Mouse (Mus musculus): ENCODE data around the gene Rif1.

The Rif1 gene

DNA sequence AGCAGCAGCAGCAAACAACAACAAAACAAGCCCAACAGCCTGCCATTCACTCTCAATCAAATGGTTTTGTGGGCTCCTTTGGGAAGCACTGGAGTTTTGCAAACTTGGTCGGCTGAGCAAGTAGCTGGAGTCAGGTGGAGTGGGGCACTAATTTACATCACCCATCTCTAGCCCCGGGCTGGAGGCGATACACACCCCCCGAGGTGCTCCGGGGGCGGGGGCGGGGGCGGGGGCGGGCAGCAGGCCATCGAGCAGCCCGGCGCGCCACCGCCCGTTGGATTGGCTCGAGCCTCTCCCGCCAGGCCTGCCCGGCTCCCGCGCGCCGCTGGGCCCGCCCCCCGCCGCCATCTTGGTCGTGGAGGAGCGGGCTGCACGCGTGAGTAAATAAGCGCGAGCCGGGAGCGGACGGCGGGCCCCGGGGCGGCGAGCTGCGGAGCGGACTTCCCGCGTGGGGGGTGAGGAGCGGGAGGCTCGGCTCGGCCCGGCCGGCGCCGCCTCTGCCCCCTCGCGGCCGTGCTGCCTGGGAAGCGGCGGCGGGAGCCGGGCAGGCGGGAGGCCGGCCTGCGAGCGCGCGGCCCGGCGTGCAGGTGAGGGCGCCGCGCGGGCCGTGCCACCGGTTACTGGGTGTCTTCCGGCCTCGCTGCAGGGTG, at the start of gene Rif1:
TSS of gene Rif1 (plus strand) at position 342 of the 650 bp plus-strand sequence.
- DNase-seq = peak; percentile 83

DNA sequence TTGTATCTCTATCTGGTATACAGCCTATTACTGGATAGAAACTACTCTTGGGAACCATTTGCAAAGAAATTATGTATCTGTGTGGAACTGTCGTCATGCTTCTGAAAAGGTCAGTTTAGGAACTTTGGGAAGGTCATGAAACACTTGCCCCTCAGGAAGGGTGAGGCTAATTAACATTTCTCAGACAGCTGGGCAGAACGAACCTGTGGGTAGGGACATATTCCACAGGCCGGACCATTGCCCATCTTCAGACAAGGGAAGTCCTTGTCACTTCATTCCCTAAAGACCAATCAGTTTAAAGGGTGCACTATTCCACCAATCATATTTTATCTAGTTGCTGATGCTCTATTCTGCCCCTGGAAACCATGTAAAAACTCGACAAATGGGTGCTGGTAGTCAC, 45.6 kb upstream of the Rif1 start:
- DNase-seq = no peak

DNA sequence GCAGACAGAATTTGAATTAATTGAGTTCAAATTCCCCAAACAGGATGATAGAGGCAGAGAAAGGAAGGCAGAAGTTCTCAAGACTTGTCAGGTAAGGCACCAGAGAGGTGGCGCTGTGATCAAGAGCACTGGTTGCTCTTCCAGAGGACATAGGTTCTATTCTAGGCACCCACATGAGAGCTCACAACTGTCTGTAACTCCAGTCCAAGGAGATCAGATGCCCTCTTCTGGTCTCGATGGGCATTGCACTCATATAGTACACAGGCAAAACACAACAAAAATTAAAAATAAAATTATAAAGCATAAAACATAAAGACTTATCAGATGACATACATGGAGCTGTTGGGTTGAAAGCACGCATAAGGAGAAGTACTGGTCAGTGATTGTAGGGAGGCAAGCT, 43.2 kb upstream of the Rif1 start:
- peak; percentile 5 for DNase-seq

DNA sequence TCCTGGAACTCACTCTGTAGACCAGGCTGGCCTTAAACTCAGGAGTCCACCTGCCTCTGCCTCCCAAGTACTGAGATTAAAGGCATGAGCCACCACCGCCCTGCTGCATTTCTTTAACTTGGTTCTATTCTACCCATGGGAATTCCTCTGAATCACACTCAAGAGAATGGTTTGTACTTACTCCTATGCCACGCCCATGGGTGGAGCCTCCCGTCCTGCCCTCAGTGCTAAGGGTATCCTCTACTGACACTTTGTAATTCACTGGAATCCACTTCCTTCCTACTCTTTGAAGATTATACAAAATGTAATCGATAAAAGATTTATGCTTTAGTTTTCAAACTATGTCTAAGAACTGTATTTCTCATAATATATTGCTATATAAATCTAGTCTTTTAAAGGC, 41.1 kb upstream of the Rif1 start:
- no peak for DNase-seq

DNA sequence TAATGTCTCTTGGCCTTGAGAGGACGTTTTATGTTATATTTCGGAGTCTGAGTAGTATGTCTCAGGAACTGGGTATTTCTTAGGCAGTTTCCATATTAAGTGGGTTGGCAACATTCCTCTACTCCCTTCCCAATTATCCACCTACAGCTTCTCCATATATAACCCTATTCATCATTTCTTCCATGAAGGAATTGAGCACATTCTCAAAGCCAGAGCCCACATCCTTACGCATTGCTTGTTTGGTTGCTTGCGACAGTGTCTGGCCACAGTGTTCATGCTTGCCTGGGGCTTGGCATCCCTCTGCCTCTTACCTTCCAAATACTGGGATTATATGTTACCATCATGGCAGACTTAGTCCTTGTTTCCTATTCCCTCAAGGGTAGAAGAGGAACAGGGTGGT, 38.0 kb upstream of the Rif1 start:
- no peak for DNase-seq

DNA sequence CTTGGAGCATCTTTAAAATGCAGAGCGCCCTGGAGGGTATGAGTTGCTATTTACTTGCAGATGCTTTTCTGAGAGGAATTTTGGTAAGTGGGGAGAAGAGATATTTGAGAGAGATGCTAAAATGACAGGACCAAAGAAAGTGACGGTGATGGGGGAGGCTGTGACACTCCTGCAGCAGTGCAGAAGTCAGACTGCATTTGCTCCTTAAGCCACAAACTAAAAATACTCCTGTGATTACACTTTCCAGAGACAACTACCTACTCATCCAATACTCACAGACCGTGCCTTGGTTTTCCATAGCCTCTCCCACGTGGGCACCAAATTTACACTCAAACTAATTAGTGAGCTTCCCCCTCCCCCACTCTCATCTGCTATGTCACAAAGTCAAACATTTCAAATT, 37.5 kb upstream of the Rif1 start:
- no peak for DNase-seq

DNA sequence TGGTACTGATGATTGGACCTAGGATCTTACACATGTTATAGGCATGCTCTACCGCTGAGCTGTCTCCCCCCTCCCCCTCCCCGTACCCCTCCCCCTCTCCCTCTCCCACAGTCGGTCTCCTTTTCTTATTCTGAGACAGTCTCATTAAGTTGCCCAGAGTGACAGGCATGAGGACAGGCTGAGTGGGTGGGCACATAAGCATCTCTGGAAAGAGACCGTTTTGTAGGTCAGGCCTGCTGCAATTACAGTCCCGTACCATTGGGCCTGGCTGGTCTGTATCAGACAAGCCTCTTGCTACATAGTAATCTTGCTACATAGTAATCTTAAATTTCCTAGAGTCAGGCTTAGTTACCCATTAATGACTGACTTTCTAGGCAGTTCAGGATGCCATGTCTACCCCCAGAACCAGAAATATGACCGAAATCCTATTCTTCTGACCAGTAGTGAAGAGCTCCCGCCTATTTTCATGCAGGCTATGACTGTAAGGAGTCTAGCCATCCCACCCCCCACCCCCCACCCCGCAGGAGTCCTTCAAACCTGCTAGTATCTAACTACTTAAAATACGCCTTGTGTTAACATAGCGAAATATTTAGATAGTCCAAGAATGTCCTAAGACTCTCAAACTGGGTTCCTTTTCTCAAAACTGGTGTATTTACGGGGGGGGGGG, 35.6 kb upstream of the Rif1 start:
- no peak for DNase-seq

DNA sequence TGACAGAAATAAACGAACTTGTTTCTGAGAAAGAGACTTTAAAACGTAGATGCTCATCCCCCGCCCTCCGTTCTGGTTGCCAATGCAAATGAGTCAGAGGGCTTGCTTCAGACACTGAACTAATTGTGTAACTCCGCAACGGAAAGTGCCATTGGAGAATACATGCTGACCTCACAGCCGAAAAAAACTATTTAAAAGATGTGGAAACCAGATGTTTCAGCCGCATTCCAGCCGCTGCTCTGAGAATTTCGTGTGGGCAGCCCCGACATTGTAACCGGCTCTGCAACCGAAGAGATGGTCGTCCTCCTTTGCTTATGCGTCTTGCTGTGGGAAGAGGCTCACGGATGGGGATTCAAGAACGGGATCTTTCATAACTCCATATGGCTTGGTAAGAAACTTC, 34.8 kb upstream of the Rif1 start, which contains the start of gene Tnfaip6:
TSS of gene Tnfaip6 (plus strand) at position 128 of the 400 bp plus-strand sequence.
- no peak for DNase-seq

DNA sequence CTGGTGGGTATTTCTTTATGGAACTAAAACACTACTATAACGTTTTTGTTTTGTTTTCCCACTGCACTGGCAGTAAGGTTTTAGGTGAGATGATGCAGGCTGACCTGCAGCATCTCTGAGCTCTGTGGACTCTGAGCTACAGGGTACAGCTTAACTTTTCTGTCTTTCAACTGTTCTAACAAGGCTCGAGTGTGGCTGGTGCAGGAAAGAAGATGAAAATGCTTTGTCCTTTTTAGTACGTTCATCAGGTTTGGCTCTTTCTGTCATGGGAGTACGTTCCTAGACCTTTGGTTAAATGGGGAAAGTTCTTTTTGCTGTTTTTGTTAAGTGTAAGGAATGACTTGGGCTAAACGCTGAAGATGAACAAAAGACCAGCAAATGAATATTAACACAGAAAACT, 34.1 kb upstream of the Rif1 start:
- DNase-seq = no peak

DNA sequence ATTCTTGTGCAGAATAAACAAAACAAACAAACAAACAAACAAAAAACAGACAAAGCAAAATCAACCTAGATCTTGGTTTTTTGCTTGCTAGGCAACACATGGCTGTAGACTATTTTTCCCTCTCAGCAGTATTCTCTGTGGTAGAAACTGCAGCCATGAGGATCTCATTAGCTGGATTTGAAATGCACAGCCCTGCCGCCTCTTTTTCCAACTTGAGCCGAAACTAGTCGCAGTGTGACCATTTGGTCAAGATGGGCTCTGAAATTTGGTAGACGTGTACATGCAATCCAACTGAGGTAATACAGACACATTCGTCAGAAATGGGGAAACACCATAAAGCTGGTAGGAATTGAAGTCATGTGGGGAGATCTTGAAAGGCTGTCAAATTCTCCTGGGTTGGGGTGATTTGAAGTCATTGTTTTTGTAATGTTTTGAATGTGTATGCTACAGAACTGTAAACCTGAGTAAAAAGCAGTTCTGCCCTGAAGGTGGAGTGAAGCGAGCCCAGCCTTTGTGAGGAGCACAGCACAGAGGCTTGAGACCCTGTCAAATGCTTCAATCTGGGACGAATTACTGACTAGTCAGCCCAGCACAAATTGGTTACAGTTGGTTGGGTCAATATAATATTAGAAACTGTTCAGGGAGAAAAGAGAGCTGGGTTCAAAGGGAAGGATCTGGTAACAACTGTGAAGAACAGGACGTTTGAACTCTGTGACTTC, 33.4 kb upstream of the Rif1 start:
- DNase-seq = no peak

DNA sequence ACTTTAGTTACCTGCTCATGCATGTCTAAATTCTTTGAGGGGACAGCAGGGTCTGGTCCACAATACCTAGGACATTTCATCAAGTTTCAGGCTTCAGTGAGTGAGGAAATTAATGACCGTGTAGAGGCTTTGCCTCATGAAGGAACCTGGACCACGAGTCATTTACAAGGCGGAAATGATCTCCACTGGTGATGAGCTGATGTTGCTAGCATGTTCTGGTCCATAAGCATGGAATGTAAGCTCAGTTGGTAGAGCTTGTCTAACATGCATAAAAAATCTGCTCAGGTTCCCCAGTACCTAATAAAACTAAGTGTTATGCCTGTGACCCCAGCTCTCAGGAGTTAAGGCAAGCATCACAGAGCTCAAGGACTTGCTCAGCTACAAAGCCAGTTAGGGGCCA, 30.5 kb upstream of the Rif1 start:
- no peak for DNase-seq

DNA sequence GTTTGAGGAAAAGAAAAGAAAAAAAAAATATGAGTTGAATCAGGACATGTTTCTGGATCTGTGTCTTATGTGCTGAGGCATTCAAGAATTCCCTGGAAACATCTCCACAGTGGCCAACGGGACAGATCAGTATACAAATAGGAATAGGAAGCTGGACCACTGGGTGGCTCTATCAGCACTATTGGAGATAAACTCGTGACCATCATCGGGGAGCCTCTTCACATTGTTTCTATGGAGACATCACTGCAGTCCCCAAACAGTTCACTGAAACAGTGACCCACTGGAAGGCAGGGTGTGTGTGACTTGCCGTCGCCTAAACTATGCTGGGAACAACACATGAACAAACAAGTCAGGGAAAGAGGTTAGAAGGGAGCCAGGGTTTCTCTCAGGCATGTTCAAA, 29.9 kb upstream of the Rif1 start:
- no peak for DNase-seq

DNA sequence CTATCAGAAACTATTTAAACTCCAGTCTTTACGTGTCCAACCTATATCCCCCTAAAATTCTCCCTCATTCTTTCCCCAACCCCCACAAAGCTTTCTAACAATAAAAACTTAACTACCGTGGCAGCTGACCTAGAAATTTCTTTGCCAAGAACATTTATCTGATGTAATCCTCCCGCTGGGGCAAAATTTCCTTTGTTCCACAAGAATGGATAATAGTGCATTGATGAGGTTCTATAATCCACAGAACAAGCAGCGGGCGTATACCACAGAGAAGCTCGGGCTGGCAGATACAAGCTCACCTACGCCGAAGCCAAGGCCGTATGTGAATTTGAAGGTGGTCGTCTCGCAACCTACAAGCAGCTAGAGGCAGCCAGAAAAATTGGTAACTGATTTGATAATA, 29.1 kb upstream of the Rif1 start:
- DNase-seq = no peak

DNA sequence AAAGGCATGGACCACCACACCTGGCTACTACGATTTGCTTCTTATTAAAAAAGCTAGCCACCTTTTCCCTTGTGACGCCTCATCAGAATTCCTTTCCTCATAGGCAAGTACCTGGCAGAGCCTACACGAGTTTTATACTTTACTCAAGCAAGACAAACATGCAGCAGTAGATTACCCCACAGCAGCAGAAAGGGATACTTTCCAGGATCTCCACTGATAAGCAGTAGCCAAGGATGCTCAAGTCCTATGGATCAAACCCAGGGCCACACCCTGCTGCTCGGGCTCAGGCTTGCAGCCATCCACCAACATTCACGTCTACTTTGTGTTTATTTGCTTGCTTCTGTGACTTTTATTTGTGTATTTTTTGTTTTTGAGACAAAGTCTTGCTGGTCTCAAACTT, 26.6 kb upstream of the Rif1 start:
- no peak for DNase-seq

DNA sequence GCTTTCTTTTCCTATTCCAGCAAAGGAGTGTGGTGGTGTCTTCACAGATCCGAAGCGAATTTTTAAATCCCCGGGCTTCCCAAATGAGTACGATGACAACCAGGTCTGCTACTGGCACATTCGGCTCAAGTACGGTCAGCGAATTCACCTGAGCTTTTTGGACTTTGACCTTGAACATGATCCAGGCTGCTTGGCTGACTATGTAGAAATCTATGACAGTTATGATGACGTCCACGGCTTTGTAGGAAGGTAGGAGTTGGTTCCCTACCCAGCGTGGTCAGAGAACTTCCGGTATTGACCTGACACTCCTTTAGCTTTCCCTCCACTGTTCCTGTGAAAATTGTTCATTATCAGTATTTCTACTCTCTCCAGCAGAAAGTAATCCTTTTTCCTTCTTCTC, 21.8 kb upstream of the Rif1 start:
- no peak for DNase-seq

DNA sequence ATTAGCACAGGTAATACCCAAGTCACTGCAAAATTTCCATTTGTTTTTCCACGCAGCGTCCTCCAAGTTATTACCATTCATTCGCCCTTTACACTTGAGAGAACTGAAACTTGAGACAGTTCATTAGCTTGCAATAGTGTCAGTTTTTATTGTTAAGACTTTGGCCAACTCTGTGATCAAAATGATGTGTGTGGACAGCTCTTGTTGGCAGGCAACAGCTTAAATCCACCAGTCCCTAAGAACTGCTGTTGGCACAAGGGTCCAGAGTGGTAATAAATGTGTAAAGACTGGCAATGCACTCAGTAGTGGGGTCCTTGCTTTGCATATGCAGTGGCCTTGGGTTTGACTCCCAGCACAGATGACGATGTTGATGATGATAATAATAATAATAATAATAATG, 20.3 kb upstream of the Rif1 start:
- no peak for DNase-seq

DNA sequence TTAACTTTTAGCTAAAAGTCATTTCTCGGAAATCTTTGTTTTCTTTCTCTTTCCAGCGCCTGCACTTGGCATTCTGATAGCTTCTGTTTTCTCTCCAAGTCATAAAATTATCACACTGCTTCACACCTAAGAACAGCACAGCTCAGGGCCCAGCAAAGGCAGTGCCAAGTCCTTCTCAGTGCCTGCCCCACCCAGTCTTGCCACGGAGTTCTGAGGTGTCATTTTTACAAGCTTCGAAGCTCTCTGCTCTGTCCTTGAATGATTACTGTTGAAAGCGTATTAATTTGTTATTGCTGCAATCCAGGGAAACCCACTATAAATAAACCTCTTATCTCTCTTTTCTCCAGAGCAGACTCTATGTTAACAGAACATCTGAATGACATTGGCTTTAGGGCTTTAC, 19.1 kb upstream of the Rif1 start:
- no peak for DNase-seq

DNA sequence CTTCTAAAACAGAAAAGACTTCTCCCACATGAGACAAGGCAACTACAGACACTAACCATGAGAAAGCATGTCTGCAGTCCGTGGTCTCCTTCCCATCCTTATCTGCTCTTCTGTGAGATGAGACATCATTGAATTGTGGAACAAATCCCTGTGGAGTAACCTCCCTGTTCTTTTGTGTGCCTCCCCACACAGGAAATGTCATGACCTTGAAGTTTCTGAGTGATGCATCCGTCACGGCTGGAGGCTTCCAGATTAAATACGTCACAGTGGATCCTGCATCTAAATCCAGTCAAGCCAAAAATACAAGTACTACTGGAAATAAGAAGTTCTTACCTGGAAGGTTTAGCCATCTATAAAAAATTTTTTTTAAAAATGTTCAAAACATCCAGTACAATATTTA, 17.0 kb upstream of the Rif1 start:
- no peak for DNase-seq

DNA sequence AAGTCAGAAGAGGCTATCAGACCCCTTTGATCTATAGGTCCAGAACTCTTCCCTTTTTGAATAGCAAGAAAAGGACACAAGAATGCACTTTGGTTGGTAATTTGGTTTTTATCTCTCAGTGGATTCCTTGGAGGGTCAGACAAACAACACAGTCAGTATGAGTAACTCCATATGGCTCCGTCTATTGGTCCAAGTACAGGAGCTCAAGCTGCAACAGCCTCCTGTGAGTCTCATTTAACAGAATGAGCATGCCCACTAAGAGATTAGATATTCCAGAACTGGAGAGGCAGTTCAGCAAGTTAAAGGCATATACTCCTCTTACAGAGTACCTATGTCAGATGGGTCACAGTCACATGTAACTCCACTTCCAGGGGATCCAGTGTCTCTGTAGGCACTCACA, 15.5 kb upstream of the Rif1 start:
- DNase-seq = no peak

DNA sequence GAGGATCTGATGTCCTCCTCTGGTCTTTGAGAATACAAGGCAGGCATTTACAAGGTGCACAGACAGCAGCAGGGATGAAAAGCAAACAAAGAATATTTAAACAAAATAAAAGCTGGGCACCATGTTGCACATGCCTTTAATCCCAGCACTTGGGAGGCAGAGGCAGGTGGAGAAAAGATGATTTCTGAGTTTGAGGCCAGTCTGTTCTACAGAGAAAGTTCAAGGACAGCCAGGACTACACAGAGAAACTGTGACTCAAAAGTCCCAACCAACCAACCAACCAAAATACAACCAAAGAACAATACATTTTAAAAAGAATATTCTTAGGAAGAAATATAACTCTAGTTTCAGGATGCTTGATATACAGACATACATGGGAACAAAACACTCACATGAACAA, 15.0 kb upstream of the Rif1 start:
- no peak for DNase-seq

DNA sequence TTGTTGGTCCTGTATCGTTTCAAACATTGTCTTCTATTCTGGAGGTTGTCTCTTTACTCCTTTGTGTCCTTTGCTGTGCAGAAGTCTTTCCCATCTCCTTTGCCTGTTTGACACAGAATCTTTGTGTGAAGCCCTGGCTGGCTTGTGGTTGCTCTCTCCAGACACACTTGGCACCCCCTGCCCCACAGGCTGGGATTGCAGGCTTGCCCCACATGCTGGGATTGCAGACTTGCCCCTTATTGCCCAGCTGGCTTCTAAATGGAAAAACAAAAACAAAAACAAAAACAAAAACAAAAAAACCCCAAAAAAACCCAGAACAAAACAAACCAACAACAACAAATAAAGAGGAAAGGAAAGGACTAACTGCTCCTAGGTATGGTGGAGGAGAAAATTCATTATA, 4.0 kb upstream of the Rif1 start:
- DNase-seq = no peak

DNA sequence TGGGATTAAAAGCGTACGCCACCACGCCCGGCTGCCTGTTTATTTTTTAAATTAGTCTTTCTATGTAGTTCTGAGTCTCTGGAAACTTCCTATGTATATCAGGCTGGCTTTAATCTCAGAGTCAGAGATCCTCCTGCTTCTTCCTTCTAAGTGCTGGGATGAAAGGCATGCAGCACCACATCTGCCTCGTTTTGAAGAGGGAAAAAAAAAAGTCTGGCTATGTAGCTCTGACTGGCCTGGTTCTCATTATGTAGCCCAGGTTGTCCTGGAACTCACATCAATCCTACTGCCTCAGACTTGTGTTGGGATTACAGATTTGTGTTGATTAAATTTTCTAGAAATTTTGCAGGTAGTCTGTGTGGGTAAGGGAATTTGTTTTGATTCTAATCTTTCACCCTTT, 1.8 kb upstream of the Rif1 start:
- DNase-seq = no peak

DNA sequence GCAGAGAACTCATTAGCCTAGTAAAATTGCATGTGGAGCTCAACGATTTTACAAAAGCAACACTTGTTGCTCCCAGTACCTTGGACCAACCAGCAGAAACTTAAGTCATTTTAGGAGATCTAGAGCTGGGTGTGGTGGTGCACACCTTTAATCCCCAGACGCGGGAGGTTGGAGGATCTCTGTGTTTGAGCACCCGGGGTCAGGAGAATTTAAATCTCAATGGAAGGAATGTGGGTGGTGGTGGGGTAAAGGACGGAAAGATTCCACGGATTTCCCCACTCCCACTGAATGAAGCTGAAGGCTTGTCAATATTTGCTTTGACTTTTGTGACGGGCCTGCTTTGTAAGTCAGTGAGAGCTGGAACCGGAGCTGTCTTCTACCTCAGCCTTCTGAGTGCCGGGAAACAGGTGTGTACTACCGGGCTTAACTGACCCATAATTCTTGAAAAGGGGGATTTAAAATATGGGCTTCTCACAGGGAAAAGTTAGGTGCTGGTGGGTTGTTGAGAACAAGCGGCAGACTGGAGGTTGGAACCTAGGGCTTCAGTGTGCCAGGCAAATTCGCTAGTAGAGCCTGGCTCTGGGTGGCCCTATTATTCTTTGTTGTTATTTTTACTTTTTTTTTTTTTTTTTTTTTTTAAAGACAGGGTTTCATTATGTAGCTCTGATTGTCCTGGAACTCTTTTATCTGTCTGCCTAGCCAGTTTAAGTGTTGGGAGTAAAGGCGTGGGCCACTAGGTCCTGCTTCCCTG, 1.2 kb upstream of the Rif1 start:
- no peak for DNase-seq

DNA sequence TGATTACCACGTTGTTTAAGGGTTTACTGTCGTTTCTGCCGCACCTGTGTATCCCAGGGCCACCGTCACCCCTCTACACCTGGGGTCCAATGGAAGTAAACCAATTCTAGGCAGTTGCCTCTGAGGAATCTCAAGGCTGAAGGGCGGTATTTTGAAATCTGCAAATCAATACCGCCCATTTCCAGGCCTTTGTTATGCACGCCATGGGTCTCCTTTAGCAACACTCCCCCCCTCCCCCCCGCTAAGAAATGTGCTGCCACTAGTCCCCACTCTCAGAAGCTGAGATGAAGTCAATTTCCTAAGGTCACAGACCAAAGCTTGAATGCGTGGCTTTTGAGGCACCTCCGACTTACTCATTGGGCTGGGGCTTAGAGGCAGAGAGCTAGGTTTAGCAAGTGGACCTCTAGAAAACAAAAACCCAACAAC, 554 bp upstream of the Rif1 start:
- DNase-seq = peak; percentile 1

All from thymus, postnatal 25 days (tissue).